Mouse (Mus musculus) MEL (cell line): Measurements from ENCODE around the gene Zfpm1.

ENCODE experiments used
- CHD1 ChIP-seq: IDR thresholded peaks from 2 replicates; pipeline ENCODE4 v1.6.1; 2012; ENCODE audit warnings: low read depth, mild to moderate bottlenecking, inconsistent platforms, low read length, improper control_type of control experiment
- CHD2 ChIP-seq: IDR thresholded peaks from 2 replicates; pipeline ENCODE4 v1.6.1; 2011; ENCODE audit warnings: low read length, improper control_type of control experiment
- CTCF ChIP-seq, 3 experiments: IDR thresholded peaks in 2 of 3; conservative IDR thresholded peaks in 1 of 3; 2 replicates each; pipeline ENCODE4 v1.5.1; 2011 to 2012; ENCODE audit warnings: low read length in 3 of 3, low read depth in 2 of 3, mild to moderate bottlenecking in 2 of 3, improper control_type of control experiment in 1 of 3, inconsistent platforms in 1 of 3, mixed read lengths in 1 of 3, moderate library complexity in 1 of 3; ENCODE audit not compliant: control insufficient read depth in 1 of 3, insufficient read depth in 1 of 3, poor library complexity in 1 of 3, severe bottlenecking in 1 of 3
- E2F4 ChIP-seq: IDR thresholded peaks from 2 replicates; pipeline ENCODE4 v1.6.1; 2011; ENCODE audit warnings: low read depth, low read length, improper control_type of control experiment, borderline replicate concordance
- EP300 ChIP-seq, 2 experiments: IDR thresholded peaks; 2 replicates each; pipeline ENCODE4 v1.6.1; 2011; ENCODE audit warnings: improper control_type of control experiment in 2 of 2, low read length in 2 of 2, low read depth in 1 of 2, mild to moderate bottlenecking in 1 of 2
- GABPA ChIP-seq: IDR thresholded peaks from 2 replicates; pipeline ENCODE4 v1.6.1; 2012; ENCODE audit warnings: low read depth, mild to moderate bottlenecking, inconsistent platforms, low read length, improper control_type of control experiment, moderate library complexity
- GATA1 ChIP-seq: IDR thresholded peaks from 2 replicates; pipeline ENCODE4 v1.6.1; 2011; ENCODE audit warnings: low read depth, low read length, improper control_type of control experiment
- MAFK ChIP-seq: IDR thresholded peaks from 2 replicates; pipeline ENCODE4 v1.6.1; 2011; ENCODE audit warnings: low read depth, mild to moderate bottlenecking, low read length, improper control_type of control experiment, borderline replicate concordance
- MAZ ChIP-seq: IDR thresholded peaks from 2 replicates; pipeline ENCODE4 v1.6.1; 2012; ENCODE audit warnings: low read depth, mild to moderate bottlenecking, inconsistent platforms, low read length, improper control_type of control experiment
- MEF2A ChIP-seq: IDR thresholded peaks from 2 replicates; pipeline ENCODE4 v1.6.1; 2014; ENCODE audit warnings: low read depth, mild to moderate bottlenecking, inconsistent platforms, low read length, improper control_type of control experiment; ENCODE audit not compliant: poor library complexity, insufficient replicate concordance, severe bottlenecking; ENCODE audit errors: extremely low read depth
- POLR2A ChIP-seq, 2 experiments: IDR thresholded peaks; 2 replicates each; pipeline ENCODE4 v1.6.1; 2011 to 2012; ENCODE audit warnings: low read length in 2 of 2, mild to moderate bottlenecking in 2 of 2, control low read depth in 1 of 2, improper control_type of control experiment in 1 of 2, low read depth in 1 of 2, moderate library complexity in 1 of 2; ENCODE audit not compliant: control insufficient read depth in 1 of 2, insufficient read depth in 1 of 2, poor library complexity in 1 of 2
- USF1 ChIP-seq: IDR thresholded peaks from 2 replicates; pipeline ENCODE4 v1.6.1; 2014; ENCODE audit warnings: low read depth, mild to moderate bottlenecking, inconsistent platforms, low read length, improper control_type of control experiment, moderate library complexity
- ZKSCAN1 ChIP-seq: IDR thresholded peaks from 2 replicates; pipeline ENCODE4 v1.6.1; 2012; ENCODE audit warnings: low read depth, mild to moderate bottlenecking, inconsistent platforms, low read length, improper control_type of control experiment, moderate library complexity

- TF ChIP-seq ZKSCAN1 (no peak), MAZ (no peak), CHD2 (no peak), CTCF (IDR thresholded peaks at IDR 0.05 in 2 of 3, conservative IDR thresholded peaks at IDR 0.05 in 1 of 3; ENCODE audit: control insufficient read depth in 1 of 3, insufficient read depth in 1 of 3, low read depth in 2 of 3, low read length in 3 of 3, poor library complexity in 1 of 3, severe bottlenecking in 1 of 3) (no peak), MAFK (no peak), MEF2A (no peak), EP300 (IDR thresholded peaks at IDR 0.05; ENCODE audit: low read depth in 1 of 2, low read length in 2 of 2) (peak in 1 of 2 experiments; percentile 22; a peak in 1 of 4 replicates), CHD1 (no peak), POLR2A (IDR thresholded peaks at IDR 0.05; ENCODE audit: control insufficient read depth in 1 of 2, insufficient read depth in 1 of 2, low read depth in 1 of 2, low read length in 2 of 2, poor library complexity in 1 of 2) (no peak), E2F4 (no peak), GABPA (no peak), USF1 (no peak), GATA1 (no peak)
These were observed 74.0 kb downstream of the Zfpm1 start for GRCm38 (mm10) chr8:122355642-122356606.
